Mouse (Mus musculus) embryonic facial prominence, embryonic 11.5 days (tissue): ENCODE data around the gene Map6. TPM values are rescaled to one million over a fixed set of nuclear protein-coding genes. Genes with fewer than 3 reads are reported as not detected.

Source experiments
- ATAC-seq: fragments of 200-750 bp; cut with Nextera tagmentation; replicated peaks from 2 replicates; pipeline ENCODE4 v1.8.0; 2017; ENCODE audit warnings: low read depth; ENCODE audit not compliant: insufficient number of reproducible peaks, low FRiP score, low TSS enrichment
- DNase-seq: peaks from one replicate; pipeline ENCODE4 v3.0.0-alpha.2; 2015; ENCODE audit warnings: low spot score
- H3K27ac ChIP-seq: fragments of 300-500 bp; sonication (generic); replicated peaks from 2 replicates; pipeline ENCODE4 v1.5.1; 2014; ENCODE audit warnings: mild to moderate bottlenecking, low read depth, low read length, control low read depth
- H3K27me3 ChIP-seq: fragments of 300-500 bp; sonication (generic); 2 replicates; pipeline ENCODE4 v1.6.1; 2014; ENCODE audit warnings: mild to moderate bottlenecking, low read length, moderate library complexity, mixed read lengths; ENCODE audit not compliant: control insufficient read depth, insufficient read depth
- H3K36me3 ChIP-seq: fragments of 300-500 bp; sonication (generic); replicated peaks from 2 replicates; pipeline ENCODE4 v1.6.1; 2014; ENCODE audit warnings: low read depth, mild to moderate bottlenecking, low read length, moderate library complexity, mixed read lengths; ENCODE audit not compliant: control insufficient read depth, insufficient read depth
- H3K4me1 ChIP-seq: fragments of 300-500 bp; sonication (generic); 2 replicates; pipeline ENCODE4 v1.6.1; 2014; ENCODE audit warnings: low read length, mixed read lengths; ENCODE audit not compliant: control insufficient read depth, insufficient read depth
- H3K4me2 ChIP-seq: fragments of 300-500 bp; sonication (generic); 2 replicates; pipeline ENCODE4 v1.6.1; 2014; ENCODE audit warnings: low read depth, mild to moderate bottlenecking, control low read depth, low read length, moderate library complexity
- H3K4me3 ChIP-seq: fragments of 300-500 bp; sonication (generic); 2 replicates; pipeline ENCODE4 v1.5.1; 2014; ENCODE audit warnings: low read depth, low read length, control low read depth
- H3K9ac ChIP-seq: fragments of 300-500 bp; sonication (generic); replicated peaks from 2 replicates; pipeline ENCODE4 v1.6.1; 2014; ENCODE audit warnings: mild to moderate bottlenecking, control low read depth, low read length
- H3K9me3 ChIP-seq: fragments of 300-500 bp; sonication (generic); replicated peaks from 2 replicates; pipeline ENCODE4 v1.6.1; 2016; ENCODE audit warnings: mild to moderate bottlenecking, low read length, inconsistent platforms, mixed read lengths; ENCODE audit not compliant: control insufficient read depth
- WGBS: fragments of 180-500 bp; shearing (Covaris S2); extraction: QIAGEN DNeasy Blood & Tissue Kit; methylation state at CpG from one replicate; pipeline ENCODE4 v1.1.7; 2014; 5-methylcytosine and 5-hydroxymethylcytosine counted together
- polyA plus RNA-seq: library from polyadenylated mRNA; unstranded; fragments of >200 nt; fragmentation: Nextera tagmentation; extraction: Ambion mirVana; gene quantifications from 2 replicates; pipeline ENCODE4 v1.2.1, GENCODE M21; 2014

Map6 gene
- polyA plus RNA-seq, 1 experiment from 2014 or later: 8.9 TPM

DNA sequence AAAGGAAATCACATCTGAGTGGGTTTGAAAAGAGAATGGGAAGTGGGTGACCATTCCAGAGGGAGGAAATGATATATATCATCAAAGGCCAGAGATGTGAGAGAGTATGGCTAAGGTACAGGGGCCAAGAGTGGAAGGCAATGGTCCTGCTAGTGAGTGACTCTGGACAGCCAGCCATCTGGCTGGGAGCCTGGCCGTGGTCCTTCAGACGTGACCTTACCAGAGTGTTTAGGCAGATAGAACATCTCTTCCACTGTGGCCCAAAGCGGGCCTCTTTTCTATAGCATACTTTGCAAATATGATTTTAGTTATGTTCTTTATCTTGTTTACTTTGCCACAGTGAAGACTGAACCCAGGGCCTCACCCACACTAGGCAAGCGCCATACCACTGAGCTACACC is 38.4 kb downstream of the Map6 start:
- WGBS: 81% methylated on average over 4 of the region's 4 CpGs
- no peak overlapping the region for H3K27ac ChIP-seq
- no peak for ATAC-seq
- no peak overlapping the region for H3K4me2 ChIP-seq
- H3K9ac ChIP-seq: no peak overlapping the region
- H3K36me3 ChIP-seq: no peaks in the 10 kb centered on the region
- no peaks in the 10 kb centered on the region for H3K9me3 ChIP-seq
- no peak overlapping the region for H3K4me3 ChIP-seq
- H3K27me3 ChIP-seq: no peaks in the 10 kb centered on the region
- DNase-seq: no peak
- no peaks in the 10 kb centered on the region for H3K4me1 ChIP-seq

DNA sequence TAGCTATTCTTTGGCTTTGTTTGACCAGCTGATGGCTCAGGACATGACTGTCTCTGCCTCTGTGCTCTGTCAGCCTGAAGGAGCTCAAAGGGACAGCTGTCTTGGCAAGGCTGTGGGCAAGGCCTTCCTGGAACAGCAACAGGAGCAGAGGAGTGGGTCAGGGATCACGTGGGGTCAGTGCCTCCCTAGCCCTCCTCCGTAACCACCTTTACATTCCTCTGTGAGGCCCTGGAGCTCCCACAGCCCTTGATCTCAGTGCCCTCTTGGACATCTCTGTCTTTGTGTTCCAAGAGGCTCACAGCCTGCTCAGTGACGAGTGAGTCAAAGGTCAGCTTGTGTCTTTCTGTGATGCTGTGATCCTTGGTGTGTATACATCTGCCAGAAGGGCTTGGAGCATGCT is 39.4 kb downstream of the Map6 start:
- Histone ChIP-seq H3K27me3 (no peaks in the 10 kb centered on the region), H3K36me3 (no peaks in the 10 kb centered on the region), H3K4me2 (no peak overlapping the region), H3K4me1 (no peaks in the 10 kb centered on the region), H3K4me3 (no peak overlapping the region), H3K9ac (no peak overlapping the region), H3K27ac (no peak overlapping the region), H3K9me3 (no peaks in the 10 kb centered on the region)
- ATAC-seq (no peak), DNase-seq (no peak)
- 13% methylated on average over 3 of the region's 3 CpGs for WGBS

DNA sequence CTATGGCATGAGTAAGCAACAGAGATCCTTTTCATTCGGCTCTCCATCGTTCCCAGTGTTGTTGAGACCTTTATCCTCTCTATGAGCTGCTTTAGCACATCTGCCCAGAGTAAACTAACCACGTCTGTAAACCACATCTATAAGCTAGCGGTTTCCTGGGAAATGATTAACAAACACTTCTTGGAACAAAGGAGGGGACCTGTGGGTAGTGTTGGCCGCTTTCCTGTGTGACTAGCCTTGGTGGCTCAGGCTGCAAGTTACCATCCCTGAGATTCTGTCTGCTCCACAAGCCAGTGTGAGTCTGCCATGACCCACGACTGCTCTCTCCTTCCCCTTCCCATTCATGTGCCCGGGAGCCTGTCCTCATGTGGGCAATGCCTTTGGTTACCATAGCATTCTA is 44.2 kb downstream of the Map6 start:
- no peak overlapping the region for H3K4me2 ChIP-seq
- H3K9me3 ChIP-seq: no peaks in the 10 kb centered on the region
- H3K9ac ChIP-seq: no peak overlapping the region
- ATAC-seq (no peak), DNase-seq (no peak)
- 68% methylated on average over 7 of the region's 7 CpGs for WGBS
- no peak overlapping the region for H3K27ac ChIP-seq
- H3K4me3 ChIP-seq: no peak overlapping the region
- no peaks in the 10 kb centered on the region for H3K4me1 ChIP-seq
- H3K27me3 ChIP-seq: no peaks in the 10 kb centered on the region
- no peaks in the 10 kb centered on the region for H3K36me3 ChIP-seq

- Histone ChIP-seq H3K4me2 (no peak overlapping the region), H3K27ac (no peak overlapping the region; the same call in 1 of the 2 replicates), H3K36me3 (no peaks in the 10 kb centered on the region), H3K4me1 (no peaks in the 10 kb centered on the region), H3K9ac (no peak overlapping the region), H3K27me3 (no peaks in the 10 kb centered on the region), H3K4me3 (no peak overlapping the region), H3K9me3 (no peaks in the 10 kb centered on the region)
- 64% methylated on average over 4 of the region's 4 CpGs for WGBS
- ATAC-seq: 0 out of 2 replicates have a peak, but pooled peaks have one; percentile 42
- no peak for DNase-seq
Measured at GRCm38 (mm10) chr7:99312058-99312457, 44.8 kb downstream of the Map6 start.

DNA sequence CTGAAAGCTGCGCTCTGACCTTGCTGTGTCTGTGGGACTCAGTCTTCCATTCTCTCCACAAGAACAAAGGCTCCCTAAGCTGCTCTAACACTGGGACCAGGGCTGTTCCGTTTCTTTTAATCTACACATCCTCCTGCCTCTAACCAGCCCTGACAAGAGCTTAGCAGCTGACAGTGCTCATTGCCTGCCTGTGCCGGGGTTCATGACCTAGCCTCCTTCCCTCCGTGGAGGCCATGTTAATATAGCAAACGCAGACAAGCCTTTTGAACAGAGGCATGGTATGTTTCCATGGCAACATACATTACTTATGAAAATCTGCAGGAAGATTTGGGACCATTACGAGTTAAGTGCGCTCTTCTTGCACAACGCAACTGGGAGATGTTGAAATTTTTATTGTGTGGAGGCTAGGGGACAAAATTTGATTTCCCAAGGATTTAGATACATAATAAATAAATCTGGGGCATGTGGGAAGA is 45.5 kb downstream of the Map6 start:
- no peaks in the 10 kb centered on the region for H3K36me3 ChIP-seq
- H3K4me1 ChIP-seq: no peaks in the 10 kb centered on the region
- DNase-seq (peak; percentile 60), ATAC-seq (peak; percentile 88)
- H3K4me3 ChIP-seq: no peak overlapping the region
- no peak overlapping the region for H3K4me2 ChIP-seq
- H3K27me3 ChIP-seq: no peaks in the 10 kb centered on the region
- no peak overlapping the region for H3K9ac ChIP-seq
- no peaks in the 10 kb centered on the region for H3K9me3 ChIP-seq
- 37% methylated on average over 8 of the region's 8 CpGs for WGBS
- no peak overlapping the region for H3K27ac ChIP-seq

GRCm38 (mm10) chr7:99313253-99313652 is 46.0 kb downstream of the Map6 start:
- Histone ChIP-seq H3K4me3 (no peak overlapping the region), H3K4me1 (no peaks in the 10 kb centered on the region), H3K36me3 (no peaks in the 10 kb centered on the region), H3K27me3 (no peaks in the 10 kb centered on the region), H3K9ac (no peak overlapping the region), H3K27ac (no peak overlapping the region), H3K4me2 (no peak overlapping the region), H3K9me3 (no peaks in the 10 kb centered on the region)
- no peak; the same call in 1 of the 2 replicates for ATAC-seq
- WGBS: 63% methylated on average over 8 of the region's 8 CpGs
- DNase-seq: no peak

DNA sequence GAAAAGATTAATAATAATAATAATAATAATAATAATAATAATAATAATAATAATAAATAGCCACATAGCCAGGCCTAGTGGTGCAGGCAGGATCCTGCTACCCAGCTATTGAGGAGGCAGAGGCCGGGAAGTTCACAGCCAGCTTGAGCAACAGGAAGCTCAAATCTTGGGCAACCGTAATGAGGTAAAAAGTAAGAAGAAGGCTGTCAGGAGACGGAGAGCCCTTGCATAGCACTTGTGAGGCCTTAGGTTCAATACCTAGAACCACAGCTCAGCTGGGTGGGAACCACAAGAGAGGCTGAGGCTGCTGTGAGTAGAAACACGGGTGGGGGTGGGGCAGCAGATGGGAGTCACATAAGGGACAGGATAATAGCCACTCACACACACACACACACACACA is 47.3 kb downstream of the Map6 start:
- no peak overlapping the region for H3K4me2 ChIP-seq
- H3K27me3 ChIP-seq: no peaks in the 10 kb centered on the region
- ATAC-seq (no peak), DNase-seq (no peak)
- H3K4me1 ChIP-seq: no peaks in the 10 kb centered on the region
- 79% methylated on average over 4 of the region's 4 CpGs for WGBS
- H3K27ac ChIP-seq: no peak overlapping the region
- no peaks in the 10 kb centered on the region for H3K9me3 ChIP-seq
- no peak overlapping the region for H3K9ac ChIP-seq
- no peak overlapping the region for H3K4me3 ChIP-seq
- no peaks in the 10 kb centered on the region for H3K36me3 ChIP-seq

- ATAC-seq: no peak
- WGBS: 72% methylated on average over 7 of the region's 7 CpGs
- no peak overlapping the region for H3K27ac ChIP-seq
Measured at GRCm38 (mm10) chr7:99316207-99316606, 49.0 kb downstream of the Map6 start.

More at GRCm38 (mm10) chr7:99316207-99316606, 49.0 kb downstream of the Map6 start:
- Histone ChIP-seq H3K4me3 (no peak overlapping the region), H3K36me3 (no peaks in the 10 kb centered on the region), H3K9me3 (no peaks in the 10 kb centered on the region), H3K9ac (no peak overlapping the region), H3K4me2 (no peak overlapping the region), H3K4me1 (no peaks in the 10 kb centered on the region), H3K27me3 (no peaks in the 10 kb centered on the region)
- DNase-seq: no peak
